Mouse (Mus musculus): ENCODE data around the gene Tsc1.

Tsc1 gene

DNA sequence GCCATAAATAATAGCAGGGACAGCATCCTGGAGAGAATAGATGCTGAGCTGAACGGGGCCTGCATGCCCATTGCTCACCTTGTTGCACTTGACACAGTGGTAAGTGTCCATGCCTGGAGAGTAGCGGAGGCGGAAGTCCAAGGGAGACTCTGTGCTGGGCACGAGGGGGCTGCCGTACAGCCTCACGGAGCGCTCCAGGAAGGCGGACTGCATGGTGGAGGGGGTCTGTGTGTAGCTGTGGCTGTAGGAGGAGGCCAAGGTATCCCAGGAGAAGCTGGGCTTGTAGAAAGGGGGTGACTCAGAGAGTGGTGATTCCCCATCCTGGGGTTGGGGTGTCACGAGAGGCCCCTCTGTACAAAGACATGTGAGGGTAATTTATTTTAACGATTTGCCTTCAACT, 27.4 kb upstream of the Tsc1 start:
- no peak for DNase-seq (ENCODE audit: low spot score in 2 of 2)

GRCm38 (mm10) chr2:28616358-28616757, 24.7 kb upstream of the Tsc1 start:
- no peak for DNase-seq (ENCODE audit: low spot score in 2 of 2)

- DNase-seq (ENCODE audit: low spot score in 2 of 2): no peak
These were observed 24.2 kb upstream of the Tsc1 start for GRCm38 (mm10) chr2:28616874-28617273.

DNA sequence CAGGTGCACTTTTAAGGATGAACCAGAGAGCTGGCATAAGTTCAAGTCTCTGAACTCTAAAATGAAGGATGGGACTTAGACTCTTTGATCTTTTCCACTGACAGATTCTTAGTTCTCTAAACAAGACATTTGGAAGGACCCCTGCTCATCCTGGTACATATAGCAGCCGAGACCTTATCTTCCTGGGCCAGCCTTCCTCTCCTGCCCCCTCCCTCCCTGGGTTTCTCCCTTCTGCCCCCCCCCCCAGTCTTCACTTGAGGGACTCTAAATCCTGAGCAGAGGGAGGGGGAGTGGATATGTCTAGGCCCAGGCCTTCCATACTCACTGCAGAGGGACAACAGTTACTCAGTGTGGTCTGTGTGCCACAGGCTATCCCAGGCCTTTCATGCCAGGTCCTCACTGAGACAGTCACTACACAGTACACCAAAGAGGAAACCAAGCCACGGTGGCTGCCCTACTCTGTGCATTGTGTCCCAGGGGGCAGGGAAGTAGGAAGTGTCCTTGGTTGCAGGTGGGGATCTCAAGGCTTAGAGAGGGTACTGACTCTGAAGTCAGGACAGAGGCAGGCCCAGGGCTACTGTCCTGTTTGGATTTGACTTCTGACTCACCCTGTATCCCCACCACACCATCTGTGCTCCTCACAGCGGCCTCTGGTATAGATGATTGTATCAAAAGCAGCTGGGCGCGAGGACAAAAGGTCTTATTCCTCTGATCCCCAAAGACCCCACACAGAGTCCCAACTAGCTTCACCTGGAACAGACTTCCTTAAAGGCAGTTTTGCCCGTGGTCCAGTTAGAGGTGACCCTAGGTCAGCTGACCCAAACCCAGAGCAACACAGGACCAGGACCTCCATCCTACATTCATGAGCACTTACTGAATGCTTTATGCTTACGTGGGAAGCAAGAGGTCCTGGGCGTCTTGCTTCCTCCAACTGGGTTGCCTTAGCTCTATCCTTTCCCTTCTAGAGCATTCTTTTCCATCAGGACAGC, 23.2 kb upstream of the Tsc1 start:
- DNase-seq (ENCODE audit: low spot score in 2 of 2): no peak

DNA sequence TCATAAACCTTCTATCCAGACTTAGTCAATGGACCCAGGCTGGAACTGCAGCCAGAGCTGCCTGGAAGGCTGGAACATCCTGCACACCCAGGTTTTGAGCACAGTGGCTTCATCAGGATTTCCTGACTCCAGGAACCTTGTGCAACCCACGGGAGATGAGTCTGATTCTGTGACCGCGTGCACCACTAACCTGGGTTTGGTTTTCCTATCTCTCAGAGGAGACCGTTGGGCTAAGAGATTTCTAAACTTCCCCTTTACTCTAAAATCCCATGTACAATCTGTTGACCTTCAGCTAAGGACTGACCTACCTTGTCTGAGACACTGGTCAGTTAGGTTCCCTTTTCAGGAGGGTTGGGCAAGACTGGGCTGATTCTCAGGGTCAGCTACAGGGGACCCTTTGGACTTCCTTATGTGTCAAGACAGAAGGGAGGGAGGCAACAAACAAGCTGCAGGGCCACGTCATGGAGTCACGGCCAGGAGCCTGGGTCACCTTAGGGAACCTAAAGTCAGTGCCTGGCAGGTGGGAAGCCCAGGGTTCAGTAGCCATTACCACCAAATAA, 22.2 kb upstream of the Tsc1 start:
- DNase-seq (ENCODE audit: low spot score in 2 of 2): no peak

DNA sequence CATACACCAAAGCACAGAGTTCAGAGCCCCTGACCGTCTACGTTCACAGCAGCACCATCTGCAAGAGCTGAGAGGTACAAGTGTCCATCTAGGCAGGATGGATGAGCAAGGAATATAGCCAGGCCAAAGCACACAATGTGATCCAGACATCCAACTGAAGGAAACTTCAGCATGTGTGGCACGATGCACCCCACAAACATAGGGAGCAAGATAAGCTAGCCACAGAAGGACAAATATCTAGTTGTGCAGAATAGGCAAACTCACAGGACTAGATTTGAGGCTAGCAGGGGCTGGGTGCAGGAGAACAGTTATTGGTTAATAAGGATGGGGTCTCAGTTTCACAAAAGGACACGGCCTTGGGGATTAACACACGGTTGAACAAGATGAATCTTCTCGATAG, 21.7 kb upstream of the Tsc1 start:
- DNase-seq (ENCODE audit: low spot score in 2 of 2): no peak

DNA sequence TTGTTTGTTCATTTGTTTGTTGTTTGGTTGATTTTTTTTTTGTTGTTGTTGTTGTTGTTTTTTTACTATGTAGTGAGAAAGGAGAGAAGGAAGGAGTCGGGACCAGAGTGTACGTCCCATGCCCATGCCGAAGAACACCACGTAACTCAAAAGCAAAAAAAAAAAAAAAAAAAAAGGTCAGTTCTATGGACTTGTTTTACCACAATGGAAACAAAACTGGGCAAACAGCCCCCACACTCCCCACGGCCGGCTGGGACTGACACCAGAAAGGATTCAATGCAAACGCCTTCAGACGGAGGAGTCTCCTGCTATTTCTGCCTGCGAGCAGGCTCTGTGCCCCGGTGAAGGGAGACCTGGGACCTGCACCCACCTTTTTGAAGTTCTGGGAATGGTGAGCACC, 20.5 kb upstream of the Tsc1 start:
- no peak for DNase-seq (ENCODE audit: low spot score in 2 of 2)

DNA sequence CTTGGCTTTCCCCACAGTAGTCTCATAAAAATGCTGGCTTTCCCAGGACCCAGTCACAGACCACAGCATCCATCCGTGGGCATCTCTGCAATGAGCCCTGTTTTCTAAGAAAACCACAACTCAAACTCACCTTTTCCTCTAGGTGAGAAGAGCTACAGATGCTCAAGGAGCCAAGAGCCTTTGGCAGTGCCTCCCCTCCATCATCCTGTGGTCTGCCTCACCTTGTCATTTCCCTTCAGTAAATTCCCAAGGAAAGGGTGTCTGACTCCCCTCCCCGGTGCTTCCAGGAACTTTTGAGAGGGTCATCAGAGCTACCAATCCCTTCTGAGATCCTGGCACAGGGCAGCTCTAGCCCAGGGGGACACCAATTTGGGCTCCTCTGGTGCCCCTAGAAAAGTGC, 19.9 kb upstream of the Tsc1 start:
- DNase-seq (ENCODE audit: low spot score in 2 of 2): no peak

DNA sequence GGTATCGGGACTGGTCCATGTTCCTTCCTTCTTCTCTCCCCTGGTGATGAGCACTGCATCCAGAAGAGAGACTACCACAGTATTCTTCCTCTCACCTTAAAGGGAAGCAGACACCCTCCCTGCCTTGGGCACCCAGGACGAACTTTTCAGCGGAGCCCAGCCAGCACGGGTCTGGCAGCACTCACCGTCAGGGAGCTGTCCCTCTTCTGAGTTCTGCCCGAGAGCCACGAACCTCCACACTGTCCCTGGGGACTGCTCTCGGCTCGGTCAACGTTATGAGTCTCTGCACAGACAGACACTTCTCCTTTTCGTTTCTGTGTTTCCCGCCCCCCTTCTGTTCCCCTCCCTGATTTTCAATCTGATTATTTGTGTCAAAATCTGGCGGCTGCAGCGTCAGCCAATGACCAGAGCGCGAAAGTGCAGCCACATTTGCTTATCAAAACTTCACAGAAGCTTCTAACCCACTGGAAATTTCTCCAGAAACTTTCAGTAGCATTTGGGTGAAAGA, 19.3 kb upstream of the Tsc1 start, which contains the start of gene Gfi1b:
Gene Gfi1b (minus strand): TSS at position 319 of the 508 bp plus-strand sequence.
- DNase-seq (ENCODE audit: low spot score in 2 of 2): no peak

DNA sequence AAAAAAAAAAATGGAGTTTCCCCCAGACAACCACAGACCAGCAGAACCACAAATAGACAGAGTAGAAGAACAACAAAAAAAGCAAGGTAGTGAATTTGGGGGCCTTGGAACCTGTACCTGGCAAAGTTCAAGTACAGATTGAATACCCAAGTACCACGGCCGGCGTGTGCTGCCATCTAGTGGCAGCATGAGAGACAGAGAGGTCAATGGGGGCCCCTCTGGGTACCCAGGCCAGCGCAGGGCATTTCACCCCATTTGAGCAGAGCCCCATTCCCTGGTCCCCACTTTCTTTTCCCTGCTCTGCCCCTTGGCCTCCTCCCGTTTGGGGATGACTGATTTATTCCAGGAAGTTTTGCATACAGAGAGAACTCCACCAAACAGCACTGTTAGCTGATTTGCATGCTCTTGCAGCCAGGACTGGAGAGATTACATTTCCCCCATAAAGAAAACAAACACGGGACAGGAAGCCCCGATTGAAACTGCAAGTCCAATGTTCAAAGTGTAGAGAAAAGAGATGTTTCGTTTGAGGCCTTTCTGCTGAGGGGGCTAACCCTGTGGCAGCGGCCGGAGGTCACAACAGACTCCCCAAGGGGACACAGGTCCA, 18.4 kb upstream of the Tsc1 start:
- DNase-seq (ENCODE audit: low spot score in 2 of 2): peak in 1 of 2 experiments; percentile 23

DNA sequence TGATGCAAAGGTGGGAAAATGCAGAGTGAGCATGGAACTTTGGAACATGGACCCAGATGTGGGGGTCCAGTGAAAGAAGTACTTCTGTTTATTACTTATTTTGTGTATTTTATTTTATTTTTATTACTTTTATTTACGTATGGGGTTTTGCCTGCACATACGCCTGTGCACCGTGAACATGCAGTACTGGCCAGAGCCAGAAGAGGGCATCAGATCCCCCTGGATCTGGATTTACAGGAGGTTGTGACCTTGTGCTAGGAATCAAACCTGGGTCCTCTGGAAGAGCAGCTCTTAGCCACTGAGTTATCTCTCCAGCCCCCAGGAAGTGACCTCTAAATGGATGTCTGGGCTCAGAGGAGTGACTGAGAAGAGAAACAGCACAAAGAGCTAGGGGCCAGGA, 16.2 kb upstream of the Tsc1 start:
- no peak for DNase-seq (ENCODE audit: low spot score in 2 of 2)

- DNase-seq (ENCODE audit: low spot score in 2 of 2): no peak
These were observed 15.0 kb upstream of the Tsc1 start for GRCm38 (mm10) chr2:28626038-28626437.

- DNase-seq (ENCODE audit: low spot score in 2 of 2): no peak
These were observed 13.0 kb upstream of the Tsc1 start for GRCm38 (mm10) chr2:28628053-28628452.

DNA sequence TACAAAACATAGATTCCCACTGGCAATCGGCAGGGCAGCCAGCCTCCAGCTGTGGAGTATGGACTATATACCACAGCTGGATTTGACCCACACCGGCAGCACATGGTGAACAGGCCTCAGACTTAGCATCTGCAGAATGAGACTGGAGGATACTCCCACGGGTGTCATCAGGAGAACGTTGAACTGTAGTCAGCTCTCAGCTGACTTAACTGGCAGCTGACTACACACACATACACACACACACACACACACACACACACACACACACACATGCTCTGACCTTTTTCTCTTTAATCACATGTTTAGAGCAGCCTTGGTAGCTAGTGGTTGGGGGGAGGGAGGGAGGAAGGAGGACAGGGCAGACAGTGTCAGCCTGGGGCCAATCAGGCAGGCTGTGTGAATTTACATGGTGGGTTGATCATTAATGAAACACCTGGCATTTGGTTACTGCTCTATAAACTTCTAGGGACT, 11.1 kb upstream of the Tsc1 start:
- no peak for DNase-seq (ENCODE audit: low spot score in 2 of 2)

- no peak for DNase-seq (ENCODE audit: low spot score in 2 of 2)
These were observed 8.4 kb upstream of the Tsc1 start for GRCm38 (mm10) chr2:28632626-28633025.

GRCm38 (mm10) chr2:28633136-28633535, 7.9 kb upstream of the Tsc1 start:
- no peak for DNase-seq (ENCODE audit: low spot score in 2 of 2)

DNA sequence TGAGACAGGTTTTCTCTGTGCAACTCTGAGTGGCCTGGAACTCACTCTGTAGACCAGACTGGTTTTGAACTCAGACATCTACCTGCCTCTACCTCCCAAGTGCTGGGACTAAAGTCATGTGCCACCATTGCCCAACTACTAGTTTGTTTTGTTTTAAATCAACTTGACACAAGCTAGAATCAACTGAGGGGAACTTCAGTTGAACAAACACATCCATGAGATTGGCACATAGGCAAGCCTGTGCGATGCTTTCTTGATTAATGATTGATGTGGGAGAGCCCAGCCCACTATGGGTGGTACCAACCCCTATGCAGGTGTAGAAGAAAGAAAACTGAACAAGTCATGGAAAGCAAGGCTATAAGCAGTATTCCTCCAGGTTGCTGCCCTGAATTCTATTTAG, 5.8 kb upstream of the Tsc1 start:
- DNase-seq (ENCODE audit: low spot score in 2 of 2): no peak

GRCm38 (mm10) chr2:28637106-28637845, 3.8 kb upstream of the Tsc1 start:
- no peak for DNase-seq (ENCODE audit: low spot score in 2 of 2)

- no peak for DNase-seq (ENCODE audit: low spot score in 2 of 2)
These were observed 2.7 kb upstream of the Tsc1 start for GRCm38 (mm10) chr2:28638352-28638751.

GRCm38 (mm10) chr2:28638886-28639285, 2.1 kb upstream of the Tsc1 start:
- peak in 1 of 2 experiments; percentile 2 for DNase-seq (ENCODE audit: low spot score in 2 of 2)

- DNase-seq (ENCODE audit: low spot score in 2 of 2): no peak
These were observed 1.2 kb upstream of the Tsc1 start for GRCm38 (mm10) chr2:28639794-28640193.

All from urinary bladder, adult 18-20 months (tissue).